Mouse (Mus musculus) mouse trophoblast stem cell (cell line): ENCODE measurements around the gene Ablim2.

Experiments
- in situ Hi-C, 2 experiments: fragments of 300-500 bp; cut with MseI, MboI; formaldehyde crosslinking; loops; 2 replicates in 1 of 2; 3 replicates in 1 of 2; pipeline ENCODE4 v1.15.1; 2025

The Ablim2 gene

DNA sequence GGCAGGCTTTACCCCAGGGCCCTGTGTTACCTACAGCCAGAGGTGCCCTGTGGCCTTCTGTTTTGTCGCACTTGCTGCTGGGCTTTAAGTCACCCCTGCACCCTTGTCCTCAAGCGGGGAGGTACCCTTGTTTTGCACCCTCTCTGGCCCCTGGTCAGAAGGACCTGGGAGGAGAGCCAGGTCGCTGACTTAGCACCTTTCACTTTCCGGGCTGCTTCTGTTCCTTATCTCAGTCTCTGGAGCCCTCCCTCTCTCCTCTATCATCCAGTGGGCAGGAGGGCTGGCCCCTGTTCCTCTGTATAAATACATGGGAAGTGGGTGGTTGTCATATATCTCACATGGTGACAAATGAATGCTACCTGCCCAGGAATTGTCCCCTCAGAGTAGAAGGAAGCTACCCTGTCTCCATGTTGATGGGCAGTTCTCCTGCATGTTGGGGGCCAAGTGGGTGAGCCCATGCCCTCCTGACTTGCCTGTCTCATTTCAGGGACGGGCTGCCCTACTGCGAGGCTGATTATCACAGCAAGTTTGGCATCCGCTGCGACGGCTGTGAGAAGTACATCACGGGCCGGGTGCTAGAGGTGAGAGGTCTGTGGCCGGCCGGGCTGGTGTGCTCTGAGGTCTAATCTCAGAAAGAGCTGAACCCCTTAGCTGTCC is 54.1 kb downstream of the Ablim2 start:
- in situ Hi-C loops: no loop called here

DNA sequence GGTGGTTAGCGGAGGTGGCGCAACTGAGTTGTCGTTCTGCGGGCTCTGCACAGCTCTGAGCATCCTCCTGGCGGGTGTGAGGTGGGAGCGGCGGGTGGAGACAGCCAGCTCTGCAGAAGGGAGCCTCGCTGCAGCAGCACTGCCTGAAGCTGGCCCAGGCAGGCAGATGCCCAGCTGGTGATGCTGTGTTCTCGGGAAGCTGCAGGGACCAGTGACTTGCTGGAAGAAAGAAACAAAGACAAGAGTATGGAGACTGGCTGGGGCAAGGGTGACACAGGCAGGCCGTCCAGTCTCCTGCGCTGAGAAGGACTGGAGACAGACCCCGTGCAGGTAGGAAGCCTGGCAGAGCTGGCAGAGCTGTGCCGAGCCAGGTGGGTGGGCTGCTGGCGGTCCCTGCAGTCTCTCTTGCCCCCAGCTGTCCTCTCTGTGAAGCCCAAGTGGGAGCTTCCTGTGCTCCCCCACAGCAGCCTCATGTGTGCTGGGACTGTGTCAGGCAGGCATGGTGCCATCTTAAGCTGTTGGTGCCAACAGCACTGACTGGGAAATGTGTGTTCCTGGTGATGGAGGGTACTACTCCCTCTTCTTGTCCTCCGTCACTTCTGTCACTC is 56.8 kb downstream of the Ablim2 start:
- in situ Hi-C loops: no loop called here

DNA sequence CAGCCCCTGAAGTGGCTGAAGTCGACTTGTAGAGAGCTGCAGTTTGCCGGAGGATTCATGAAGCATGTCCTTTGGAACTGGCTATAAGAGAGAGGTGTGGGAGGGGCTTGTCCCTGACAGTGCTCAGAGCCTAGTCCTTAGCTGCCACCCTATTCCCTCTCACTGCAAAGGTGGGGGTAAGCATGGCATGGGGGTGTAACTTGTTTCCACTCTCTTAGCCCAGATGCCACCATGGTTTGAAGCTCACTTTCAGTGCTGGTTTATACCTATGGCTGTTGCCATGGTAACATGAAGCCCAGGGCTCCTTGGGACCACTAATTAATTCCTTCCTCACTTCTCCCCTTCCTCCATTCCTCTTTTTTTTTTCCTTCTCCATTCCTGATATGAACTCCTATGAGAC is 57.4 kb downstream of the Ablim2 start:
- in situ Hi-C loops: no loop called here

DNA sequence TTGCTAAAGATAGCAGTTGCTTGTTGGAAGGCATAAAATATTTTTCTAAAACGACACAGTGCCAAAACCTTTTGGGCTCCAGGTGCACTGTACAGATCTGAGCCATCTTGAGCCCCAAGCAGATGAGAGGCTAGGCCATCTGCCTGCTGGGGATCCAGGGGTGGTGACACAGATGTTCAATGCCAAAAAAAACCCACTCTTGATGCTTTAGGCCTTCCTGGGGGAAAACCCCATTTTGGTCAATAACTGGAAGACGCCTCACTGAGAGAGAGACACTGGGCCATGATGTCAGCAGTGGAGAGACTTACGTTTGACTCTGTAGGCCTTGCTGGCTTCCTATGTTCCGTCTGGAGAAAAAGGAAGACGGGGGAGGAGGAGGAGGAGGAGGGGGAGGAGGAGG is 59.6 kb downstream of the Ablim2 start:
- in situ Hi-C loops: no loop called here

DNA sequence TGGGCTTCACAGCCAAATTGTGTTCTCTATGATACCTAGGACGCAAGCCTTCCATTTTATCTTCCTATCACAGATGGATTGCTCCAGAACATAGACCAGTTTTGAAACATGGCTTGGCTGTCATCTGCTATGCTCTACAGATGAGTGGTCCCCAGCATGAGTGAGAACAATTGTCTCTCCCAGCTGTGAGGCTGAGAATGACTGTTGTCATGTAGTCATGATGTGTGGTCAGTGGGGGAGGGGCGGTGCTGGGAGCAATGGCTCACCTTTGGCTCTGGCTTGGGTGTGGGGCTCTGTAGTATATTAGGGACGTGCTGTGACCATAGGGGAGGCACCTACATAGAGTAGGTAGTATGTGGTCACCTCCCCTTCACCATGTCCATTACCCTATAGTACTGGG is 60.2 kb downstream of the Ablim2 start:
- in situ Hi-C loops: no loop called here

DNA sequence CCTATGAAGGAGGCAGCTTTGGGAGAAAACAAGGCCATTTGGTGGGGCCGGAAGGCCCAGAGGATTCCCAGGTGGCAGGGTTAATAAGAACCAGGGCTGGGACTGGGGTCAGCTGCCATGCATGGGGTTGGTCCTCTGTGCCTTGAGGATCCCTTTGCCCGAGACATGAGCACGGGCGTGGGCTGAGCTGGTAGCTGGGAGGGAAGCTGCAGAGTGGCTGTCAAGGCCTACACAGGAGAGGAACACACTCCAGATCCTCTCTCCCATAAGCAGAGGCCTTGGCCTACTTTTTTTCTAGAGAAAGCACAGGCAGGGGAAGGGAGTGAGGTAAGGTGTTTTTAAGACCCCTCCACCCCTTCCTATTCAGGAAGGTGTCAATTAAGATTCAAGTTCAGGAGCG is 65.0 kb downstream of the Ablim2 start:
- in situ Hi-C loops: no loop called here

DNA sequence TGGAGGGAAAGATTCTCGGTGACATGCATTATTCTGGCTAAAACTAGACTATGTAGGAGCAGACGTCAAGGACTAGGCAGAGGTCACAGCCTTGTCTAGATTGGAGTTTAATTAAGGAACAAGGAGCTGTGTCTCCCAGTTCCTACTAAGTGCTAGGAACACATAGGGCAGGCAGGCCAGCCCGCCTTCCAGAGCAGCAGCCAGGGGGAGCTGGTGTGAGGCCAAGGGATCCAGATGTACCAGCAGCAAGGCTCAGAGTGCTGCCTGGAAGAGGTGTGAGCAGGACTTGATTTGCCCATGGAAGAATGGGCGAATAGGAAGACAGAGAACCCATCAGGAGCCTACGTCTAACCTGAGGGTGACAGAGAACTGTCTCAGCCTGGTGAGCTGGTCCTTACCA is 68.8 kb downstream of the Ablim2 start:
- in situ Hi-C loops: no loop called here

DNA sequence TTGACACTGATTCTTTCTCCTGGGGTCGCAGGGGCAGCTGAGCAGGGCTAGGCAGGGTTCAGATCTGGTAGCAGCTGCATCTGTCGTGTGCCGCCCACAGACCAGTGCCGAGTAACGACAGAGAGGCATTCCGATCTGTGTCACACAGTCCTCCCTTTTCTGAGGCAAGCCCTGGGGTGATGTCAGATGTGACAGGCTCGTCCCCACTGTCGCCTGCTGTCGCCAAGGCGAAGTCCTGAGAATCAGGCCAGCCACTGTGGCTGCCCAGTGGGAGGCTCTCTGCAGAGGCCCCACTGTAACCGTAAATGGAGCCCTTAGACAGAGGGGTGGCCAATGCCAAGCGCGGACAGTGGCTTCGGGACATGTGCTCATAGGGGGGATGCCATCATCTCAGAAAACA is 69.4 kb downstream of the Ablim2 start:
- in situ Hi-C loops: no loop called here

DNA sequence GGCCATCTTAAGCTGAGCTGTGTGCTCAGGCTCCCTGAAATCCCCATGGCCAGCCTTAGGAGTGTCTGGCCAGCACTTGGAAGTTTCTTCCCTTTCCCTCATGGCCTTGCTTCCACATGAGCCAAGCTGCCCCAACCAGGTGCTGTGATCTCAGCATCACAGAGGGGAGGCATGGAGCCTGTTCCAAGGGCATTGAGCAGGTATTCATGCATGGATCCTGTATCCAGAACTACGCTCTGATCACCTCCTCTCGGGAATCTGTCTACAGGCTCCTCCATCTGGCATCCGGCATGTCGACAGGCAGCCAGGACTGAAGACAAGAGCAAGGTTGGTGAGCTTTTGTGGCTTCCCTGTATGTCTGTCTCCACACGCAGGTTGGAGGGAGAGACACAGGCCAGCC is 70.2 kb downstream of the Ablim2 start:
- in situ Hi-C loops: no loop called here

DNA sequence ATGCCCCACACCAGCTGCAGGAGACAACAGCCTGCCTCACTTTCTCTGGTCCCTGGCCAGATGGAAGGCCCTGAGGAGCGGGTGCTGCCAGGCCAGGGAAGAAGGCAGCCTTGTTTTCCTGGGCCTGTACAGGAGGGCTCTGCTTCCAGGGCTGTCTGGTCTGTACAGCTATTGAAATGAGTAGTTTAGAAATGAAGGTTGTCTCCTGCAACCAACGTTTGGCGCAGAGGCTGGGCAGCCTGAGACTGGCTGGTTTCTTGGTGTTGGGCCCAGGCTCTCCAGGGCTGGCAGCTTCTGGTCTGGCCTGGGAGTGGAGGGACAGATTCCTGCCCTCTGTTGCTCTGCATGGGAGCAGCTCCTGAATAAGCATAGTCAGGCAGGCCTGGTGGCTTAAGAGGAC is 72.4 kb downstream of the Ablim2 start:
- in situ Hi-C loops: no loop called here

DNA sequence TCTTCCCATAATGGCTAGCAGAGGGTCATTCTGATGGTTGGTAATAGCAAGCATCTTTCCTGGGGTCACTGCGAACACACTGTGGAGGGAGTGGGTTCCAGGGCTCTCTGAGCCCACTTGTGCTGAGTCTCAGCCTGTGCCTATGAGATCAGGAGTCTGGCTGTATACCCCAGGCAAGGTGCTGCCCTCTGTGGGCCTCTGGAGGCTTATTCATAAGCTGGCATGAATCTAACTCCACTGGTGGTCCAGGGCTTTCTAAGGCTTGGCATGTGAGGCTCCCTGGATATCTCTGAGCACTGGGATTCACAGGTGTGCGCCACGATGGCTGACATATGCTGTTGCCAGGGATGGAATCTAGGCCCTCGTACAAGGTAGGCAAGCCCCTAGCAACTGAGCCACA is 76.2 kb downstream of the Ablim2 start:
- in situ Hi-C loops: no loop called here

DNA sequence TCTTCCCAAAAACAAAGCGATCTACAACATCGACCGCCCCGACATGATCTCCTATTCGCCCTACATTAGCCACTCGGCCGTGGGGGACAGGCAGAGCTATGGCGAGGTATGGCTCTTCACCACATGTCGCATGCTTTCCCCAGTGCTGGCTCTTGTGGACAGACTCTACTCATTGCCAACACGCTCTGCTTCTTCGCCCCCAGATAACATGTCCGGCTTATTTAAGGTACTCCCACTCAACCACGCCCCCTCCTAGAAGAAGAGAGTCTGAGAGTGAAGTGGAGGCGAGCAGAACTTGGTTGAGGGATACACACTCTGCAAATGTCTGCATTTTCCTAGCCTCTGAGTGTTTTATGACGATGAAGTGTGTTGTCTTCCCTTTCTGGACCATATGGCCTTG is 79.3 kb downstream of the Ablim2 start:
- in situ Hi-C loops: no loop called here

DNA sequence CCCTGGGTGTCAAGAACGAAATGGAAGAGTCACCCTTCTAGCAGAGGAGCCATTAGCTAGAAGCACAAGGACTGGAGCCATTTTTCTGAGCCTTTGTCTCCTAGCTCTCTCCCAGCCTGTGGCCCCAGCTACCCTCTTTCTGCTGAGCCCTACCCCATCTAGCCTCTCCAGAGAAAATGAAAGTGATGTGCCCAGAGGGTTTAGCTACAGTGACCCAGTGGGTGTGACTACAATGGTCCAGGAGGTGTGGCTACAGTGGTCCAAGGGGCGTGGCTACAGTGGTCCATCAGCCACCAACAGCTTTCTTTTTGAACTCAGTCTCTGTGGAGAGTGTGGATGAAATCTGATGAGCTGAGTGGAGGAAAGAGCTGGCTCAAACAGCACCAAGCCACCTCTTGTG is 81.6 kb downstream of the Ablim2 start:
- in situ Hi-C loops: no loop called here

DNA sequence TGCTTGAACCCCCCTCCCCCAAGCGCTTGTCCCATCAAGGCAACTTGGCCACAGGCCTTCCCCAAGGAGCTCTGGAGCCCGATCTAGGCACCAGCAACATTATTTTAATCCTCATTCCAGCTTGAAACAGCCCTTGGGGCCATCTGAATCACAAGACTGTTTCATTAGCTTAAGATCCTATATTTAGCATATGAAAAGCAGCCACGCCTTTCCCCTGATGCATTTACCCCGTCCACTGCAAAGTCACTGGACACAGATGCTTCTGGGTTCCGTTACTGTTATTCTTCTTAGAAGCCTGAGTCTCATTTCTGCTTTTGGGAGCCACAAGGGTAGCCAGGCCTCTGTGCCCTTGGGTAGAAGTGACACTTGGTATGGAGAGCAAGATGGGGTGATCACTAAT is 93.8 kb downstream of the Ablim2 start:
- in situ Hi-C loops: no loop called here

DNA sequence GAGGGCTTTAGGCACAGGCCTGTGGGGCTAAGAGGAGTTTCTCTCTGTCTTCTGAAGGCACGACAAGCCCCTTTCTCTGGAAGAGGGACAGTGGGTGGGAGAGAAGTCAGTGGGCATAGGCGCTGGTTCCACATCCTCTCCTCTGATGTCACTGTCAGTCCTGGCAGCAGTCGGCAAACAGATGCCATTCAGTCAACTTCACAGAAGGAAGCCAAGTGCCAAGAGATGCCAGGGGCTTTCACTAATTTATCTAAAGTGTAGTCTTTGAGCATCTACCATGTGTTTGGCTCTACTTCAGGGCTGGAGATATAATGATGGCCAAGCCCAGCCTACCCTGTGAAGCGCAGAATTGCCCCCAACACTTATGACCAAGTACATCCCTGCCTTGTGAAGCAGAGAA is 95.8 kb downstream of the Ablim2 start:
- in situ Hi-C loops: no loop called here

DNA sequence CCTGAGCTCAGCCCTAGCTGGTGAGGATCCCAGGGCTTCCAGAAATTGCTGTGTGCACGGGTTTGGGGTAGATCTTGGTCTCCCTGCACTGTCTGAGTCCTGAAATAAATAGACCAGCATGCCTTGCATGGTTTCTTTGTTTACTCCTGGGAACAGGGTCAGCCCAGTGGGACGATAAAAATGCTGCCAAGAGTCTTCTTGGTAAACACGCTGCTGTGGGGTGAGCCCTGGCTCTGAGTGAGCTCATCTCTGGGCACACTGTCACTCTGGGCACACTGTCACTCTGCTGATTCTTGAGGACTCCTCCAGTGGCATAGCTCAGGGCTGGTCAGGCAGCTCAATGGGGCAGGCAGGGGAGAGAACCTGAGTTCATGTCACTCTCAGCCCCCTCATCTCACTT is 98.6 kb downstream of the Ablim2 start:
- in situ Hi-C loops: no loop called here

DNA sequence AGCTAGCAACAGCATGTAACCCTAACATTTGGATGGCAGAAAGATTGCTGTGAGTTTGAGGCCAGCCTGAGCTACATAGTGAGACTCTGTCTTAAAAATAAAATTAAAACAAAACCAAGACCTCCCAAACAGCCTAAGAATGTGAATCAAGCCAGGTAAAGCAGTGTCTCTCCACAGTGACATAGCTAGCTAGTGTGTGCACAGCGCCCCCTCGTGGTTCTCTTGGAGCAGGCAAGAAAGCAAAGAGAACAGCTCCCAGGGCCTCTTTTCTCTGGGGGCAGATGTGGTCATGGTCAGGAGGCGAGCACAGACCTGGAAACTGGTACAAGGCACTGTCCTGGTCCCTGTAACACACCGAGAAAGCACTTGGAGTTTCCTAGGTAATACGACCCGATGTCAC is 100.4 kb downstream of the Ablim2 start:
- in situ Hi-C loops: no loop called here

DNA sequence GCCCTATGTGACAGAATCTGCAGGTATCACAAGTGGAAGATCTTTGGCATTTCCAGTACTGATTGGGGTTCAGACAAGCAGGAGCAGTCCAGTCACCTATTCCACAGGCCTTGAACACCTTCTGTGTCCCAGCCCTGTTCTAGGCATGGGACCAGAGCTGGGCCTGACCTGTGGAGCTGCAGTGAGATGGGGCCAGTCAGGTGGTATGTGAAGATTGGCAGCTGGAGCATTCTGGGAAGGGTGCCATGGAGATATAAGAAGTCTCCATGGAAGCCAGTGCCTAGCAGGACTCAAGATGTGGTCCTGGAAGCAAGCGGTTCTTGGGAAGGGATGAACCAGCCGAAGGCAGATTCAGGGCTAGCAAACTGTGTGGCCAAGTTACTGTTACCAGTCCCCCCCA is 103.8 kb downstream of the Ablim2 start:
- in situ Hi-C loops: loop anchor here in 1 of 2 experiments (5.0 kb wide), 1 partner anchor 64 kb away; no protein-coding TSS in a partner anchor

DNA sequence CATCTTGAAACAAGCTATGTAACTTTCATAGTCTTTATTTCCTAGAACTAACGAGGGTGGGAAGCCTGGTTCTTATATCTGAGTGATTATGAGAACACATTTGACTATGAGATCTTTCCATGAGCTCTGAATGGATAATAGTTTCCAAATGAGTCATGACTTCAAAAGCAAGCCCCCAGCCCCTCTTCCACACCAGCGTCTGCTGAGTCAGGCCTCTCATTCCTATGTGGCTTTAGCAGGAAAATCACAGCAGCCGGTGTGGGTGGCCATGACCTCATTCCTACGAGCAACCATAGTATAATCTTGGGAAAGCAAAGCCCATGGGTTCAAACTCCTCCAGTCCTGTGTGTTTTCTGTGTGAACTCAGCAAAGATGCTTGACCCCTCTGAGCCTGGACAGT is 112.3 kb downstream of the Ablim2 start:
- in situ Hi-C loops: no loop called here

DNA sequence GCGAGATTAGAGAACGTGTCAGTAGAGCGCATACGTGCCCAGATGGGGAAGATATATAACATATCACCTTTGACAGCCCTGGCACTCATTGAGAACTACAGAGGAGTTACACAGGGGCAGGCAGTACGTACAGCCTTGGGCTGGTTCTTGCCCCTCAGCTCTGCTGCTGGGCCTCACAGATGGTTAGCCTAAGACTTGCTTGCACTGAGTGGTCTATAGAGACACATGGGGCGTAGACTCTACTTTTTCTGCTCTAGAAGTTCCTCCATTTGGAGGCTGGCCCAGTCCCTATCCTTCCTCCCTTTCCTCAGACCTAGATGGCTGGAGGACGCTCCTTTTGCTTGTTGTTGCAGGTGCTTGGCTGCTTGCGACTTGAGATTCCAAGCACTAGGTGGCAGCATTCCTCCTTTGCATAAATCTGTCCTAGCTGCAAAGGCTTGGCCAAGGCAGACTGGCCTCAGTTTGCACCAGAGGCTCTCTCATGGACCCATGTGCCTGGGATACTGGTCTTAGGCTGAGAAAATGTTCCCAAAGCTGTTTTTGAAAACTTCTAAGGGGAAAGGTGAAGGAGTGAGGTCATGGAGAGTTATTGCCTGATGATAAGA is 112.8 kb downstream of the Ablim2 start:
- in situ Hi-C loops: no loop called here

DNA sequence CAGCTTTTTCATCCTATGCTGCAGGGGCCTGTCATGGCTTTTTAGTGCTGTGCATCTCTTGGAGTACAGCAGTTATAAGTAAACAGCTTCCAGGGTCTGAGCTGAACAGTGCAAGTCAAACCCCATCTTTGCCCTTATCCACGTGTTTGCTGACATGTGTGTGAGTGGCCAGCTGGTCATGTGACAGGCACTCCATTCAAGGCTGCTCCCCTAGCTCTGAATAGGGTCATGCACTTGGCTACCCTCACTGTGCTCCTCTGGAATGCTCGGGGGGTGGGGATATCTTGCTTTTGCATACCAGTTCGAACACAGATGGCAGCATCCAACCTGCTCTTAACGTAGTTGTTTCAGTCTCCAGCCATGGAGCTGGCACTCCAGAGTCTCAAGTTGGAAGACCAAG is 115.7 kb downstream of the Ablim2 start:
- in situ Hi-C loops: no loop called here

DNA sequence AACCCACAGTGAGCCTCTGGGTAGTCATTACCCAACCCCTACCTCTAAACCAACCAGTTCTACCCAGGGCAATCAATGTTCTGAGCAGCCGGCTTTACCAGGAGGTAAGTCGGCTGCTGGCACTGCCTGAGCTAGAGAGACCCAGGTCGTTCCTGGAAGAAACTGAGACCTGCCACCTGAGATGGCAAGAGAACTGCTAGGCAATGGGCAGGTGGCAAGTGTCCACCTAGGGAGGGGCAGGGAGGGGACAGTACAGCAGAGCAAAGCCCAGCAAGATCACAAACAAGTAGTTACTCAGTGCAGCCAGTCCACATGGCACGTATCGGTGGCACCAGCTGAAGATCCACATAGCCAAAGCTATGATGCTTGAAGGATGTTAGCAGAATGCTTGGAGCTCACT is 118.6 kb downstream of the Ablim2 start:
- in situ Hi-C loops: no loop called here

DNA sequence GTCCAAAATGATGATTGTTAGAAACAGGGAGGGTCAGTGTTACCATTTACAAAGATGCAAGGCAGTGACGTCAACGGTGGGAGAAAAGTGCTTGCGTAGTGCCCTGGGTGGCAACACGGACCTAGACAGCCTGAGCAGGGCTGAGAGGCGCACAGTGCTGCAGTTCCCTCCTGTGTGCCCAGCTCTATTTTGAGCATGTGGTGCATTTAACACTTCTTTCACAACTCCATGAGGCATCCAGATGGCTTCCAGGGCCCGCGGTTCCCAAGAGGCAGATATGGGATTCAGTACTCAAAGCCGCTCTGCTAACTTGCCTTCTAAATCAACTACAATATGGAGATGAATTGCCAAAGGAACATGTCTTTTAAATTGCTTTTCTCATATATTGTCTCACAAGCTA is 121.5 kb downstream of the Ablim2 start:
- in situ Hi-C loops: no loop called here
